Mouse (Mus musculus): ENCODE results near the gene Sap30bp.

The Sap30bp gene

GRCm38 (mm10) chr11:115955195-115955858, 22.2 kb downstream of the Sap30bp start:
- DNase-seq (ENCODE audit: extremely low spot score, low read depth, low spot score) = no peak

GRCm38 (mm10) chr11:115956453-115956852, 23.4 kb downstream of the Sap30bp start:
- no peak for DNase-seq (ENCODE audit: extremely low spot score, low read depth, low spot score)

GRCm38 (mm10) chr11:115957971-115958370, 24.9 kb downstream of the Sap30bp start:
- no peak for DNase-seq (ENCODE audit: extremely low spot score, low read depth, low spot score)

GRCm38 (mm10) chr11:115959018-115959417, 25.9 kb downstream of the Sap30bp start:
- no peak for DNase-seq (ENCODE audit: extremely low spot score, low read depth, low spot score)

GRCm38 (mm10) chr11:115962651-115963412, 29.8 kb downstream of the Sap30bp start:
- no peak for DNase-seq (ENCODE audit: extremely low spot score, low read depth, low spot score)

- DNase-seq (ENCODE audit: extremely low spot score, low read depth, low spot score) = no peak
Observed at GRCm38 (mm10) chr11:115964977-115965604, 32.0 kb downstream of the Sap30bp start.

- DNase-seq (ENCODE audit: extremely low spot score, low read depth, low spot score) = no peak
Observed at GRCm38 (mm10) chr11:115968731-115969405, 35.8 kb downstream of the Sap30bp start.

GRCm38 (mm10) chr11:115970006-115970673, 37.1 kb downstream of the Sap30bp start:
- no peak for DNase-seq (ENCODE audit: extremely low spot score, low read depth, low spot score)

GRCm38 (mm10) chr11:115971016-115971415, 37.9 kb downstream of the Sap30bp start:
- DNase-seq (ENCODE audit: extremely low spot score, low read depth, low spot score) = no peak

GRCm38 (mm10) chr11:115974309-115975082, 41.4 kb downstream of the Sap30bp start, which contains the start of gene Itgb4:
Itgb4 (plus strand) TSS chr11:115974709.
- DNase-seq (ENCODE audit: extremely low spot score, low read depth, low spot score) = no peak

- no peak for DNase-seq (ENCODE audit: extremely low spot score, low read depth, low spot score)
Observed at GRCm38 (mm10) chr11:115975083-115975420, 42.0 kb downstream of the Sap30bp start.

- DNase-seq (ENCODE audit: extremely low spot score, low read depth, low spot score) = no peak
Observed at GRCm38 (mm10) chr11:115975544-115975943, 42.5 kb downstream of the Sap30bp start.

- DNase-seq (ENCODE audit: extremely low spot score, low read depth, low spot score) = no peak
Observed at GRCm38 (mm10) chr11:115982472-115982871, 49.4 kb downstream of the Sap30bp start.

- no peak for DNase-seq (ENCODE audit: extremely low spot score, low read depth, low spot score)
Observed at GRCm38 (mm10) chr11:115983291-115983690, 50.2 kb downstream of the Sap30bp start.

GRCm38 (mm10) chr11:115989686-115990085, 56.6 kb downstream of the Sap30bp start:
- DNase-seq (ENCODE audit: extremely low spot score, low read depth, low spot score) = no peak

GRCm38 (mm10) chr11:115992098-115992497, 59.0 kb downstream of the Sap30bp start:
- DNase-seq (ENCODE audit: extremely low spot score, low read depth, low spot score) = no peak

- DNase-seq (ENCODE audit: extremely low spot score, low read depth, low spot score) = no peak
Observed at GRCm38 (mm10) chr11:115995256-115995655, 62.2 kb downstream of the Sap30bp start.

- DNase-seq (ENCODE audit: extremely low spot score, low read depth, low spot score) = no peak
Observed at GRCm38 (mm10) chr11:115997047-115997446, 64.0 kb downstream of the Sap30bp start.

- DNase-seq (ENCODE audit: extremely low spot score, low read depth, low spot score) = no peak
Observed at GRCm38 (mm10) chr11:115997662-115998061, 64.6 kb downstream of the Sap30bp start.

- no peak for DNase-seq (ENCODE audit: extremely low spot score, low read depth, low spot score)
Observed at GRCm38 (mm10) chr11:115999027-115999426, 65.9 kb downstream of the Sap30bp start.
